Mouse (Mus musculus): ENCODE data around the gene Fxyd7.
A peak's percentile ranks its signal among the peaks of the same experiment; 100 is the strongest.

Gene Fxyd7

DNA sequence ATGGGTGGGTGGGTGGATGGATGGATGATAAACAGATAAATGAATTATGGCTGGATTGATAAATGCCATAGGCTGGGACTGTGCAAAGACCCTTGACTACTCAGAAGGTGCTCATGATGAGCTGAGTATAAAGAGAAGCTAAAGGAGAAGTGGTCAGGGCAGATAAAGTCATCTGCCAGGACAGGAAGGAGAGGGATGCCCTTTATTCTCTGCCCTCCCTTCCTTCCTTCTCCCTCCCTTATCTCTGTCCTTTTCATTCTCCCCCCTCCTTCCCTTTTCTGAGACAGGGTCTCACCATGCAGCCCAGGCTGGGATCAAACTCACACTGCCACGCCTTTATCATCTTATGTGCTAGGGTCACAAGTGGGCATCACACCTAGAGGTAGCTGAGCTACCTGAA, 43.5 kb downstream of the Fxyd7 start:
- no peak for DNase-seq (ENCODE audit: low read depth)

- peak; percentile 87 for DNase-seq (ENCODE audit: low read depth)
Observed at GRCm38 (mm10) chr7:31002650-31003049, 48.6 kb downstream of the Fxyd7 start.

GRCm38 (mm10) chr7:31000505-31001020, 50.7 kb downstream of the Fxyd7 start:
- peak; percentile 76 for DNase-seq (ENCODE audit: low read depth)

- peak; percentile 40 for DNase-seq (ENCODE audit: low read depth)
Observed at GRCm38 (mm10) chr7:30996491-30996890, 54.8 kb downstream of the Fxyd7 start.

- no peak for DNase-seq (ENCODE audit: low read depth)
Observed at GRCm38 (mm10) chr7:30993986-30994385, 57.3 kb downstream of the Fxyd7 start.
